Mouse (Mus musculus) forebrain, embryonic 16.5 days (tissue): ENCODE data around the gene Sfi1. TPM values are rescaled to one million over a fixed set of nuclear protein-coding genes. Genes with fewer than 3 reads are reported as not detected.
"Not testable (repeated sequence)": the region's sequence is repeated elsewhere in the genome, so short reads cannot be mapped to it uniquely, and the experiment has no call there.

Source experiments
- ATAC-seq: fragments of 200-750 bp; cut with Nextera tagmentation; 2 replicates; pipeline ENCODE4 v1.8.0; 2017; ENCODE audit warnings: mild to moderate bottlenecking, moderate library complexity
- H3K27ac ChIP-seq: fragments of 300-500 bp; sonication (generic); 2 replicates; pipeline ENCODE4 v1.5.1; 2014; ENCODE audit warnings: low read length, control low read depth
- H3K27me3 ChIP-seq: fragments of 300-500 bp; sonication (generic); replicated peaks from 2 replicates; pipeline ENCODE4 v1.6.1; 2014; ENCODE audit warnings: low read length; ENCODE audit not compliant: control insufficient read depth, insufficient read depth
- H3K36me3 ChIP-seq: fragments of 300-500 bp; sonication (generic); 2 replicates; pipeline ENCODE4 v1.6.1; 2014; ENCODE audit not compliant: control insufficient read depth, insufficient read depth
- H3K4me1 ChIP-seq: fragments of 300-500 bp; sonication (generic); replicated peaks from 2 replicates; pipeline ENCODE4 v1.6.1; 2014; ENCODE audit warnings: low read length; ENCODE audit not compliant: control insufficient read depth, insufficient read depth
- H3K4me2 ChIP-seq: fragments of 300-500 bp; sonication (generic); 2 replicates; pipeline ENCODE4 v1.6.1; 2014; ENCODE audit warnings: mild to moderate bottlenecking, low read length, control low read depth
- H3K4me3 ChIP-seq: fragments of 300-500 bp; sonication (generic); replicated peaks from 2 replicates; pipeline ENCODE4 v1.5.1; 2014; ENCODE audit warnings: mild to moderate bottlenecking, low read length, control low read depth
- H3K9ac ChIP-seq: fragments of 300-500 bp; sonication (generic); replicated peaks from 2 replicates; pipeline ENCODE4 v1.6.1; 2014; ENCODE audit warnings: low read depth, low read length, control low read depth
- H3K9me3 ChIP-seq: fragments of 300-500 bp; sonication (generic); 2 replicates; pipeline ENCODE4 v1.6.1; 2016; ENCODE audit warnings: low read length; ENCODE audit not compliant: control insufficient read depth
- WGBS: fragments of 180-500 bp; shearing (Covaris S2); extraction: QIAGEN DNeasy Blood & Tissue Kit; methylation state at CpG from one replicate; pipeline ENCODE4 v1.1.7; 2014; 5-methylcytosine and 5-hydroxymethylcytosine counted together
- polyA plus RNA-seq: library from polyadenylated mRNA; unstranded; fragments of >200 nt; fragmentation: Nextera tagmentation; extraction: Ambion mirVana; gene quantifications from 2 replicates; pipeline ENCODE4 v1.2.1, GENCODE M21; 2015

The Sfi1 gene
- polyA plus RNA-seq, 1 experiment from 2014 or later, result 23.9 TPM

DNA sequence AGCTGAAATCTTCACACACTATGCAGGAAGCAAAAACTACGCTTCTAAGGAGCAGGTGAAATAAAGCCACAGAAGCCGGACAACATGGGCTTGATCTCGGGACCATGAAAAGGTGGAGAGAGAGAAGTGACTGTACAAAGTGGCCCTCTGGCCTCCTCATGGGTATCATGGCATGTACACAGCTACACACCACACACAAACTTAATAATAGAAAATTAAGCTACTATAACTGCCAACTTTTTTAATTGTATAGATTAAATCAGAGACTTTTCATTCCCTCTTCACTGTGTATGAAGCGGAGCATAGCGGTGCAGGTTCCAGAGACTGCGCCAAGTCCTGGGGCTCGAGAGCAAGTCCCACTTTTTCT is 13.6 kb downstream of the Sfi1 start:
- ATAC-seq, H3K9me3 ChIP-seq, H3K4me2 ChIP-seq, H3K36me3 ChIP-seq, H3K27me3 ChIP-seq, H3K9ac ChIP-seq, H3K4me1 ChIP-seq, H3K27ac ChIP-seq, H3K4me3 ChIP-seq: not testable (repeated sequence)
- 91% methylated on average over 7 of the region's 7 CpGs for WGBS

DNA sequence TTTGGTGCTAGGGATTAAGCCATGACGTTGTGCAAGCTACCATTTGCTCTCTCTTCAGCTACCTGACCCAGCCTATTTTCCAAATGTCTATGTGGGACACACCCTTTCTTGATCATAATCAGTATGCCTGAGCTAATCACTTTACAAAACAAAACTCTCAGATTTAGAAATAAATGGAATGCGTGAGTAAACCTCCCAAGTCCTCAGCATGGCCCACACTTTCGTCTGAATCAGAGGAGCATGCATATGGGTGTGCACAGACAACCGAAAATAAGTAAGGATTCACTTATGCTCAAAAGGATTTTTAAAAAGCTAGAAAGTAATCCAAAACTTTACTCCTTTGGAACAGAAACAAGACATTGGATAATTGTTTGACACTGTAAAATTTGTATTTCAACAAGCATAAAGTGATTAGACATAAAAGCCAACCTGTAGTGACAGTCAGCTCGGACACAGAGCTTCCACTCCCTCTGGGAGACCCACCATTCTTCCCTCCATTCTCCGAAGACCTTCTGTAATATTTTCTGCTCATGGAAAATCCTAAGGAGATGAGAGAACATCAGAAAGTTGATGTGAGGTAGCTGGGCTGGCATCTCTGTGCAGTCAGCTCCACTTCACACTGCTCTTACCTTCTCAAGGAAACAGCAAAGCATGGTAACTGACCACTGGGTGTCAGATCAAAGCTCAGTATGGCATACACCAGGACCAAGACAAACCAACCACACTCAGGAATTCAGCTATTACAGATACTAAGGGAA is 14.1 kb downstream of the Sfi1 start:
- ATAC-seq, H3K4me2 ChIP-seq, H3K9me3 ChIP-seq, H3K9ac ChIP-seq, H3K4me1 ChIP-seq, H3K36me3 ChIP-seq, H3K4me3 ChIP-seq, H3K27me3 ChIP-seq, H3K27ac ChIP-seq: not testable (repeated sequence)
- 87% methylated on average over 6 of the region's 6 CpGs for WGBS

DNA sequence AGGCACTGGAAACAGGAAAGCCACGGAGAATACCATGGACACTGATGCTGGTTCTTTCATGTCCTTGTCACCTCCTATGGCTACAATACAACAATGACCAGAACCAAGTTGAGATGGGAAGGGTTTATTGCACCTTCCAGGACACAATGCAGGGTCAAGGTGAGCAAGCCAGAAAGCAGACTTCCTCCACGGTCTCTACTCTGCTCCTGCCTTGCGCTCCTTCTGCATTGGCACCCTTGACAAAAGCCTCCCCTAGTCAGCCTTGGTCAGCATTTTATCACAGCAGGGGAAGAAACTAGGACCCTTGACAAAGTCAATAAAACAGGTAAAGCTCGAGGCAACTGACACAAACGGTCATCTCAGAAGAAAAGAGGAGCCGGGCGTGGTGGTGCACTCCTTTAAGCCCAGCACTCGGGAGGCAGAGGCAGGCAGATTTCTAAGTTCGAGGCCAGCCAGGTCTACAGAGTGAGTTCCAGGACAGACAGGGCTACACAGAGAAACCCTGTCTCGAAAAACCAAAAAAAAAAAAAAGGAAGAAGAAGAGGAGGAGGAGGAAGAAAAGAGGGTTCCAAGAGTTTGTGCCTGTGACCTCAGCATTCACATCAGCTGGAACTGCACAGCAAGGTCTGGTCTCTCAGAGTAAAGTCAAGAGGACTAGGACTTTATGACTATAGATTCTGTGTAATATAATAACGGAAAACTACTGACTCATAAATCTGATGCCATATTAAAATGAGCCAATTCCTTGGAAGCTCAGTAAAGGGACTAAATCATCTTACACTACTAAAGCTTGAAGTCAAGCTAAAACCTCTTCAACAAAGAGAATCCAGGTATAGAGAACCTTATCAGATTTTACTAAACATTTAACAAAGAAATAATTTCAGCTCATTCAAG is 19.6 kb downstream of the Sfi1 start:
- H3K4me1 ChIP-seq, H3K4me3 ChIP-seq, H3K9ac ChIP-seq, H3K36me3 ChIP-seq, H3K4me2 ChIP-seq, H3K27me3 ChIP-seq, H3K27ac ChIP-seq, H3K9me3 ChIP-seq: not testable (repeated sequence)
- ATAC-seq, result peak; percentile 54
- WGBS, result 84% methylated on average over 11 of the region's 11 CpGs

DNA sequence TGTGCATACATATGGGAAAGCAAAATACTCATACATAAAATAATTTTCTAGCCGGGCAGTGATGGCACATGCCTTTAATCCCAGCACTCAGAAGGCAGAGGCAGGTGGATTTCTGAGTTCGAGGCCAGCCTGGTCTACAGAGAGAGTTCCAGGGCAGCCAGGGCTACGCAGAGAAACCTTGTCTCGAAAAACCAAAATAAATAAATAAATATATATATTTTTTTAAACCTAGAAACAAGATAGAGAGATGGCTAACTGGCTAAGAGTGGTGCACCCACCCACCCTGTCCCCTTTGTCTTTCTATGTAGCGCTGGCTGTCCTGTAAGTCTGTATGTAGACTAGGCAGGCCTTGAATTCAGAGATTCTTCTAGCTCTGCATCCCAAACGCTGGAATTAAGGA is 20.7 kb downstream of the Sfi1 start:
- not testable (repeated sequence) for H3K36me3 ChIP-seq, H3K27ac ChIP-seq, H3K4me1 ChIP-seq, H3K9ac ChIP-seq, H3K4me2 ChIP-seq, H3K4me3 ChIP-seq, ATAC-seq, H3K27me3 ChIP-seq, H3K9me3 ChIP-seq
- WGBS, result 45% methylated on average over 4 of the region's 6 CpGs

DNA sequence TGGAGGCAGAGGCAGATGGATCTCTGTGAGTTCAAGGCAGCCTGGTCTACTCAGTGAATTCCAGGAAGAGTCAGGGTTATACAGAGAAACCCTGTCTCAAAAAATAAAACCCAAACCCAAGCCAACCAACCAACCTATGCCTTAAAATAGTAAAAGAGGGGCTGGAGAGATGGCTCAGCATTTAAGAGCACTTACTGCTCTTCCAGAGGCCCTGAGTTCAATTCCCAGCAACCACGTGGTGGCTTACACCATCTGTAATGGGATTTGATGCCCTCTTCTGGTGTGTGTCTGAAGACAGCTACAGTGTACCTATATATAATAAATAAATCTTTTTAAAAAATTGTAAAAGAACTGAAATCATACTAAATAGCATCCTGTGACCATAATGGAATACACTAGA is 21.3 kb downstream of the Sfi1 start:
- not testable (repeated sequence) for H3K9me3 ChIP-seq, H3K4me2 ChIP-seq, H3K27ac ChIP-seq, H3K4me3 ChIP-seq, ATAC-seq, H3K4me1 ChIP-seq, H3K36me3 ChIP-seq, H3K9ac ChIP-seq, H3K27me3 ChIP-seq
- 73% methylated on average over 1 of the region's 1 CpGs for WGBS

DNA sequence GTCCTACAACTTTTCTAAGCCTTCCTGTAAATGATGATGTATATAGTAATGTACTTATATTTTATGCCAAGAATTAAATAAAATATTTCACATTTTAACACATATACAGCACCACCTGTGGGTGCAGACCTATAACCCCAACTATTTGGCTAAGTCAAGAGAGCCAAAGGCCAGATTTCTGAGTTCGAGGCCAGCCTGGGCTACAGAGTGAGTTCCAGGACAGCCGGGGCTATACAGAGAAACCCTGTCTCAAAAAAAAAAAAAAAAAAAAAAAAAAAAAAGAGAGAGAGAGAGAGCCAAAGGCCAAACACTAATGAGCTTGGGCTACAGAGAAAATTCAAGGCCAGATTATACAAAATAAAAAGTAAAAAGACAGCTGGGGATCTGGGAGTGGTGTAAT is 24.2 kb downstream of the Sfi1 start:
- not testable (repeated sequence) for ATAC-seq, H3K36me3 ChIP-seq, H3K9me3 ChIP-seq, H3K27me3 ChIP-seq, H3K9ac ChIP-seq, H3K4me2 ChIP-seq, H3K4me3 ChIP-seq, H3K27ac ChIP-seq, H3K4me1 ChIP-seq
- 72% methylated on average over 2 of the region's 2 CpGs for WGBS

DNA sequence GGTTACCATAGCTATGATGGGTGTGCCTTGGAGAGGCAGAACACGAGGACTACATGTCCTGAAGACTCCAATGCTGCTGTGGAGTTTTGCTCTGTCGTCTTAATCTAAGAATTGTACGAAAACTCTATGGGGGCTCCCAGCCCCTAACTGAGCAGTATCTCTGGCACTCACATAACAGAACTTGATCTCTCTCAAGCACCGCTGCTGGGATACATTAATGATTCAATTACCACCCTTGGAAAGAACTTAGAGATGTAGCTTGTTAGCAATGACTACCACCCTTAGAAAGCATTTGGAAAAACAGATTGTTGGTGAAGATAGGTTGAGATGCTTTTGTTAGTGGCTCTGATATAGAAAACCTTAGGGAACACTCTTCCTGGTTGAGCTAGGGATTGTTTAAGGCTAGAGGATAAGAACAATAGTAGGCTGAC is 25.7 kb downstream of the Sfi1 start:
- H3K9me3 ChIP-seq, H3K4me1 ChIP-seq, H3K27ac ChIP-seq, H3K36me3 ChIP-seq, H3K27me3 ChIP-seq, H3K4me3 ChIP-seq, H3K4me2 ChIP-seq, H3K9ac ChIP-seq: not testable (repeated sequence)
- WGBS, result 68% methylated on average over 4 of the region's 4 CpGs
- 0 out of 2 replicates have a peak, but pooled peaks have one; percentile 4 for ATAC-seq

DNA sequence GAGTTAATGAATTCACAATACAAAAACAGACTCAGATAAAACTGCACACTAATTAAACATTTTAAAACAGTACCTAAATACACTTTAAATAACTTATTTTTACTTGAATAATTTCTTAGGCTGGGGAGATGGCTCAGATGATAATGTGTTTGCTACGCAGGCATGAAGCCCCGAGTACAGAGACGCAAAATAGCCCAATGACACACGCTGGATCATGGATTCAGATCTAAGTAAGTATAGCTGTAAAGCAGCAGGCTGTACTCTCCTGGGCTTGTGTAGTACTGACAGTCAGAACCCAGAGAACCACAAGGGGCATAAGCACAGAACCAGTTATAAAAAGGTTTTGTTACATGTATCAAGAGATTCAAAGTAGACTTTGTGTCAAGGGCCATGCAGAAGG is 26.1 kb downstream of the Sfi1 start:
- 0 out of 2 replicates have a peak, but pooled peaks have one; percentile 18 for ATAC-seq
- not testable (repeated sequence) for H3K9ac ChIP-seq, H3K27ac ChIP-seq, H3K36me3 ChIP-seq, H3K27me3 ChIP-seq, H3K9me3 ChIP-seq, H3K4me3 ChIP-seq, H3K4me2 ChIP-seq, H3K4me1 ChIP-seq
- 92% methylated on average over 4 of the region's 4 CpGs for WGBS

DNA sequence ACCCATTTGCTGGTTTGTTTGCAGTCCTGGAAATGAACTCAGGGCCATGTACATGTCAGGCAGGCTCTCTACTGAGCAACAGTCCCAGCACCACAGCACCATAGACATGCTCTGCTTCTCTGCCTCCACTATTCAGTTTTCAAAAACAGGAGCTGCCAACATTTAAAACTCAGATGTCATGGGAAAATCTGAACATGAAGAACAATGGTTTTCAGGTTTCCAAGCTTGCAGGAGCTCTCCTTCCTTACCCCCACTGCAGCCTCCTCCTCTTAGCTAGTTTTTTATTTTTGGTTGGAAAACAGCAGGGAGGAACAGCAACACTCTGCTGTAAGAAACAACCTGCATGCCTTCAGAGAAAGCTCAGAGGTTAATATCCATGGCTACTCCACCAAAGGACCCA is 26.9 kb downstream of the Sfi1 start:
- H3K27ac ChIP-seq, ATAC-seq, H3K9me3 ChIP-seq, H3K27me3 ChIP-seq, H3K9ac ChIP-seq, H3K4me1 ChIP-seq, H3K4me2 ChIP-seq, H3K36me3 ChIP-seq, H3K4me3 ChIP-seq: not testable (repeated sequence)
